Mouse (Mus musculus): ENCODE data around the gene Nudt22.

The Nudt22 gene

DNA sequence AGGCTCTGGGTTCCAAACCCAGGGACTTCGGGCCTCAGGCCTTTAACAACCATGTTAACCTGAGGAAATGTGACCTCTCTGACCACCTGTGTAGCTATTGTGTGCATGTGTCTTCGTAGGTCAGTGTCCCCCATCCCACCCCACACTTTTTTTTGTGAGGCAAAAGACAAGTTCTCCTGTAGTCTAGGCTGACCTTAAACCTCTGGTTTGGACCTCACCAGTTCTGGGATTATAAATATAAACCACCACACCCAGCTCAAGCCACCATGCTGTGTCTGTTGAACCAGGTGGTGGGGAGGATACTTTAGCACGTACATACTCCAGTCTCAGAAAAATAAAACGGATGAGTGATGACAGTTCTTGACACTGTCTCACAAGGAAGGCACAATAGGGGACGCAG, 46.0 kb downstream of the Nudt22 start:
- DNase-seq (ENCODE audit: low spot score in 2 of 2), result no peak

DNA sequence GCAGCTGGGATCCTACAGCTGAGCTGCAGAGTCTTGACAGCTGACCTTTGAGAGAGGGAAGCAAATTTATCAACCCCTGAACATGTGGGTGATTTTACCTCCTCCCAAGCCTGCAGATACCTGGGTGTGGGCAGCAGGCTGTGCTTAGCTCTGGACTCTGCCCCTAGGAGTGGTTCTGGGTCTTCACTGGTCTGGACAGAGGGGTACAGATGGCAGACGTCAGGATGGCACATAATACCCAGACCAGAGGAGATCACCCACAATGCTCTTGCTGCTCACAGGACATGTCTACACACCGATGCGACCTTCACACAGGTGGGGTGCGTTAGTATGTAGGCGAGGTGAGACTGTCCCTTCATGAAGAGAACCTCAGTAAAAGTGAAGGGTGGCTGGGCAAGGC, 46.4 kb downstream of the Nudt22 start:
- no peak for DNase-seq (ENCODE audit: low spot score in 2 of 2)

DNA sequence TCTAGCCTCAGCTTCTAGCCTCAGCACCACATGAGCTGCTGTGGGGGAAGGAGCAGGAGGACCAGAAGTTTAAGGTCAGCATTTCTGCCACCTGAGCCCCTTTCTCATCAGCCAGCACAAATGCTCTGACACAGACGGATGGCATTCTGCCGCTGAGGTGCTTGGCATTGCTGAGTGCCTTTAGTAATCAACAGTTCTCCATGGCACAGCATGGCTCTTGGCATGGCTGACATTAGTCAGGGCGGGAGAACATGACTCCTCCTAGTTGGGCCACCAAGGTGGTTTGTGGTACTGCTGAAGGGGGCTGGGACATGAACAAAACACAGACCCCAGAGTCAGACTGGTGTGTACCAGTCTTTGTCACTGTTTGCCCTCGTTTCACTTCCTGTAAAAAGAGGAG, 47.7 kb downstream of the Nudt22 start:
- no peak for DNase-seq (ENCODE audit: low spot score in 2 of 2)

GRCm38 (mm10) chr19:6947742-6948141, 48.2 kb downstream of the Nudt22 start:
- no peak for DNase-seq (ENCODE audit: low spot score in 2 of 2)

DNA sequence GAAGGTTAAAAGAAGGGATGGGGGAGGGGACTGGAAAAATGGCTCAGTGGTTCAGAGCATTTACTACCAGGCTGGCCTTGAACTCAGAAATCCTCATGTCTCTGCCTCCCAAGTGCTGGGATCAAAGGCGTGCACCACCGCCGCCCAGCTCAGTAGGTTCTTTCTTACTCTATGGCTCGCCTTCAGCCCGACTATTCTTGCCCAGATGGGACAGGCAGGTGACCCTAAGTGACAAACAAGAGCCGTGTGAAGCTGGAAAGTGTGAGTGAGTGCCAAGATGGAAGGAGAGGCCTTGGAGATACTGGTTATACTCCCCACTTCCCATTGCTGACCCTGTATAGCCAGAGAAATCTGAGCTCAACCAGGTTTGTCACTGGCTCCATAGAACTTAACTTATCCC, 52.2 kb downstream of the Nudt22 start:
- DNase-seq (ENCODE audit: low spot score in 2 of 2), result no peak

Data from natural killer cell, adult 2 months (primary cell).